Mouse (Mus musculus): ENCODE measurements around the gene Tsen2.

GRCm38 (mm10) chr6:115504160-115504558, 40.3 kb upstream of the Tsen2 start:
- TF ChIP-seq CTCF (IDR thresholded peaks at IDR 0.05; ENCODE audit: borderline replicate concordance, insufficient read depth, low read depth, low read length) = no peak
- TF ChIP-seq POLR2A (IDR thresholded peaks at IDR 0.05; ENCODE audit: borderline replicate concordance, insufficient read depth, low read length) = no peak
